7 mouse cellular contexts compared by ENCODE assay signal in genomic region chr12:73793744-73794143, GRCm38 (mm10).
A peak's percentile ranks its signal among the peaks of the same experiment; 100 is the strongest.
DNase-seq lines count a peak whose midpoint lies in the region; ATAC-seq and TF ChIP-seq lines count a peak whose summit lies in the region.

No protein-coding gene starts in this region.

- no peaks in the 10 kb centered on the region for H3K36me3 ChIP-seq in limb, embryonic 12.5 days
- no peaks in the 10 kb centered on the region for H3K36me3 ChIP-seq in limb, embryonic 10.5 days
- H3K36me3 ChIP-seq in embryonic facial prominence, embryonic 15.5 days: no peaks in the 10 kb centered on the region
- no peaks in the 10 kb centered on the region for H3K36me3 ChIP-seq in heart, postnatal 0 days (replicated peaks; ENCODE audit: control insufficient read depth, insufficient read depth, low read length)
- H3K36me3 ChIP-seq in midbrain, embryonic 16.5 days (ENCODE audit: control insufficient read depth, insufficient read depth, low read length): no peaks in the 10 kb centered on the region

- peaks cover 25% of the 10 kb centered on the region for H3K27me3 ChIP-seq in limb, embryonic 12.5 days
- H3K27me3 ChIP-seq in limb, embryonic 10.5 days (ENCODE audit: low read depth, poor library complexity, severe bottlenecking): peaks cover 48% of the 10 kb centered on the region
- H3K27me3 ChIP-seq in embryonic facial prominence, embryonic 15.5 days: no peaks in the 10 kb centered on the region
- H3K27me3 ChIP-seq in heart, postnatal 0 days (ENCODE audit: control insufficient read depth, insufficient read depth, low read length): no peaks in the 10 kb centered on the region
- H3K27me3 ChIP-seq in midbrain, embryonic 16.5 days (ENCODE audit: control insufficient read depth, insufficient read depth, low read depth, low read length): no peaks in the 10 kb centered on the region

- WGBS in limb, embryonic 12.5 days: 14% methylated on average over 5 of the region's 5 CpGs
- WGBS in limb, embryonic 10.5 days: 15% methylated on average over 5 of the region's 5 CpGs
- WGBS in embryonic facial prominence, embryonic 15.5 days: 20% methylated on average over 5 of the region's 5 CpGs
- 21% methylated on average over 5 of the region's 5 CpGs for WGBS in heart, postnatal 0 days
- WGBS in midbrain, embryonic 16.5 days: 20% methylated on average over 5 of the region's 5 CpGs

- no peaks in the 10 kb centered on the region for H3K9me3 ChIP-seq in limb, embryonic 12.5 days
- H3K9me3 ChIP-seq in limb, embryonic 10.5 days (replicated peaks): no peaks in the 10 kb centered on the region
- no peaks in the 10 kb centered on the region for H3K9me3 ChIP-seq in embryonic facial prominence, embryonic 15.5 days (replicated peaks)
- H3K9me3 ChIP-seq in heart, postnatal 0 days (replicated peaks; ENCODE audit: control insufficient read depth, low read length): no peaks in the 10 kb centered on the region
- H3K9me3 ChIP-seq in midbrain, embryonic 16.5 days (replicated peaks; ENCODE audit: control insufficient read depth, low read length, poor library complexity, severe bottlenecking): no peaks in the 10 kb centered on the region

- H3K4me1 ChIP-seq in limb, embryonic 12.5 days (replicated peaks): peaks cover 31% of the 10 kb centered on the region
- H3K4me1 ChIP-seq in limb, embryonic 10.5 days: peaks cover 26% of the 10 kb centered on the region
- H3K4me1 ChIP-seq in embryonic facial prominence, embryonic 15.5 days: peaks cover 42% of the 10 kb centered on the region
- peaks cover 59% of the 10 kb centered on the region for H3K4me1 ChIP-seq in heart, postnatal 0 days (ENCODE audit: control insufficient read depth, insufficient read depth)
- peaks cover 17% of the 10 kb centered on the region for H3K4me1 ChIP-seq in midbrain, embryonic 16.5 days (ENCODE audit: control insufficient read depth, insufficient read depth, low read length)

- H3K27ac ChIP-seq in limb, embryonic 12.5 days: no peak overlapping the region
- H3K27ac ChIP-seq in limb, embryonic 10.5 days: no peak overlapping the region
- no peak overlapping the region for H3K27ac ChIP-seq in embryonic facial prominence, embryonic 15.5 days (replicated peaks)
- peak overlapping the region; percentile 93 for H3K27ac ChIP-seq in heart, postnatal 0 days (ENCODE audit: low read depth)
- H3K27ac ChIP-seq in midbrain, embryonic 16.5 days (ENCODE audit: low read length): no peak overlapping the region; the same call in 1 of the 2 replicates

- no peak for DNase-seq in limb, embryonic 10.5 days (ENCODE audit: low spot score)
- no peak for DNase-seq in heart, postnatal 0 days (ENCODE audit: low spot score)
- DNase-seq in spleen, postnatal 36 days (ENCODE audit: low spot score in 2 of 2): no peak

- ATAC-seq in limb, embryonic 12.5 days (ENCODE audit: insufficient number of reproducible peaks, insufficient read depth, low FRiP score, low TSS enrichment, low read depth): no peak
- no peak for ATAC-seq in embryonic facial prominence, embryonic 15.5 days (ENCODE audit: insufficient number of reproducible peaks, low FRiP score, low TSS enrichment, low read depth)
- ATAC-seq in heart, postnatal 0 days (ENCODE audit: insufficient read depth, low read depth): no peak
- ATAC-seq in midbrain, embryonic 16.5 days: 0 out of 2 replicates have a peak, but pooled peaks have one; percentile 13
- ATAC-seq in monocyte, adult 5-6 weeks (replicated peaks; ENCODE audit: insufficient number of reproducible peaks, low FRiP score, low TSS enrichment, poor library complexity, severe bottlenecking): no peak

- peak overlapping the region; percentile 21 for H3K4me2 ChIP-seq in limb, embryonic 12.5 days
- H3K4me2 ChIP-seq in embryonic facial prominence, embryonic 15.5 days (replicated peaks): peak overlapping the region; percentile 3; the same call in 1 of the 2 replicates
- H3K4me2 ChIP-seq in heart, postnatal 0 days (ENCODE audit: low read depth, low read length): peak overlapping the region; percentile 53
- no peak overlapping the region for H3K4me2 ChIP-seq in midbrain, embryonic 16.5 days (ENCODE audit: low read length)

- peak; percentile 32 for TF ChIP-seq CTCF in heart, postnatal 0 days (IDR thresholded peaks at IDR 0.05; ENCODE audit: low read depth)

- no peak overlapping the region for H3K9ac ChIP-seq in limb, embryonic 12.5 days (replicated peaks)
- H3K9ac ChIP-seq in embryonic facial prominence, embryonic 15.5 days: no peak overlapping the region
- H3K9ac ChIP-seq in heart, postnatal 0 days (replicated peaks; ENCODE audit: low read depth, low read length): 0 out of 2 replicates have a peak overlapping the region, but pooled peaks have one; percentile 29
- no peak overlapping the region for H3K9ac ChIP-seq in midbrain, embryonic 16.5 days (ENCODE audit: low read depth, low read length)

- H3K4me3 ChIP-seq in limb, embryonic 12.5 days (replicated peaks): no peak overlapping the region
- no peak overlapping the region for H3K4me3 ChIP-seq in limb, embryonic 10.5 days
- no peak overlapping the region for H3K4me3 ChIP-seq in embryonic facial prominence, embryonic 15.5 days (replicated peaks)
- no peak overlapping the region; the same call in 1 of the 2 replicates for H3K4me3 ChIP-seq in heart, postnatal 0 days (ENCODE audit: low read depth, low read length)
- no peak overlapping the region for H3K4me3 ChIP-seq in midbrain, embryonic 16.5 days (ENCODE audit: low read depth, low read length)

- TF ChIP-seq EP300 in heart, postnatal 0 days (IDR thresholded peaks at IDR 0.05; ENCODE audit: low read depth): no peak
